Mouse (Mus musculus): ENCODE data around the gene Gm3424.
"Not testable (repeated sequence)": the region's sequence is repeated elsewhere in the genome, so short reads cannot be mapped to it uniquely, and the experiment has no call there.

Gene Gm3424

DNA sequence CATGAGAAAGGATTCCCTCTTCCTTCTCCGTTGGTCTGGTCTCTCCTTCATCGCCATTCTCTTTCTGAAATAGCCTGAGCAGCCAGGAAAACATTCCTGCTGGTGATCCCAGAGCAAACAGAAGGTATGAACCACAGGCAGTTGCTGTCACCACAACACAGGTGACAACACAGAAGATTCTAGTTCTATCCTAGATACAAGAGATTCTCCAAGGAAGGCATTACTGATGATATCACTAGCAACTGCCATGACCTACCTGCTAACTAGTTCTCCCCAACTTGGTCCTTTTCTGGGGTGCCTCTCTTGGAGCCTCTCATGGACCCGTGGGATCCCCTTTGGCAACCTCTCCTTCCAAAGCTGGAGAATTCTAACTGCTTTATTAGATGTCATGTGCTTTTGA is at the start of gene Gm3424:
Gene Gm3424, minus strand, starts transcription at position 101 of the 400 bp plus-strand sequence.
- DNase-seq: not testable (repeated sequence)

DNA sequence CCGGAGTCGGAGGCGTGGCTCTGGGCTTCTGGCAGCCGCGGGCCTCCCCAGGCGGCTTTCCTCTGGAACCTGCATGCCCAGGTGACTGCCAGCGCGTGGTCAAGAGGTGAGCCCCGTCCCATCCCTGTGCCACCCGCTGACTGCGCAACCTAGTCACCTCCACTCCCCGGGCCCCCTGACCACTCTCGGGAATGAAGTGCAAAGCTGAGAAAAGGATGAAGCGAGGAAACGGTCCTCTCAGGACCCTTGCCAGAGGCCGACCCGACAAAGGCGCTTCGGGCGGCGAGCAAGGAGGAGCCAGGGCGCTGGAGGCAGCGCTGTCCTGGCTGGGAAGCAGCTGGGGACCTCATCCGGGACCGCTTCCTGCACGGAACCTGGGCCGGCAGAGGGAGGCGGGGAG is 49.7 kb upstream of the Gm3424 start:
- not testable (repeated sequence) for DNase-seq

DNA sequence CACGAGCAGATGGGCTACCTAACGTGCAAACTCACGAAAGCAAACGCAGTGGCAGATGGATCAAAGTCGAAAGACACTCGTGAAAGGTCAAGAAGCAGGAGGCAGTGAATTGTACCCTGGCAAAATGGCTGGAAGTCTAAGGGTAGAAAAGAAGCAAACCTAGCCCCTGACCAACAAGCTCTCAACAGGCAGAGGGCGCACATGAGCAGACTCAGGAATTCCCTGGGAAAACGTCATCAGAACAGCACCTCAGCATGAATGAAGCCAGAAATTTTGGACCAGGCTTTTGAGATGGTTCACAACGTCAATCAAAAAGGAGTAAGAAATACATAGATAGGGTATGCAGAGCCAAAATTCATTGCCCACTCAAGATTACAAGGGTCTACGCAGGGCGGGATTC is 49.0 kb upstream of the Gm3424 start:
- not testable (repeated sequence) for DNase-seq

DNA sequence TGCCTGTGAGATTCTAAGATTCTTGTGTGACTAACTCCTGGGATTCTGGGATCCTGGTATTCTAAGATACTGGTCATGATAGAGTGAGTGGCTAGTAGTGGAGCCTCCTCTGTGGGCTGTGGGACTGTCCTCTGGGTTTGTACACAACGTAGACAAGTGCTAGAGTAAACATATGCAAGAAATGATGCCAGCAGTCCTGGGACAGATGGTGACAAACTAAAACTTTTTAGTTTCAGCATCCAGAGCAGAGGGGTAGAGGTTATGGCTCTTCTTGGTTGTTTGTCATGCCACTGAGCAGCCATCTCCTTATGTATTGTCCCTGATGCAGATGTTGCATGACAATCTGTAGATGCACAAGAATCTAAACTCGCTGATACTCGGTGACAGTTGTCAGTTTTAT is 25.8 kb upstream of the Gm3424 start:
- DNase-seq: not testable (repeated sequence)

DNA sequence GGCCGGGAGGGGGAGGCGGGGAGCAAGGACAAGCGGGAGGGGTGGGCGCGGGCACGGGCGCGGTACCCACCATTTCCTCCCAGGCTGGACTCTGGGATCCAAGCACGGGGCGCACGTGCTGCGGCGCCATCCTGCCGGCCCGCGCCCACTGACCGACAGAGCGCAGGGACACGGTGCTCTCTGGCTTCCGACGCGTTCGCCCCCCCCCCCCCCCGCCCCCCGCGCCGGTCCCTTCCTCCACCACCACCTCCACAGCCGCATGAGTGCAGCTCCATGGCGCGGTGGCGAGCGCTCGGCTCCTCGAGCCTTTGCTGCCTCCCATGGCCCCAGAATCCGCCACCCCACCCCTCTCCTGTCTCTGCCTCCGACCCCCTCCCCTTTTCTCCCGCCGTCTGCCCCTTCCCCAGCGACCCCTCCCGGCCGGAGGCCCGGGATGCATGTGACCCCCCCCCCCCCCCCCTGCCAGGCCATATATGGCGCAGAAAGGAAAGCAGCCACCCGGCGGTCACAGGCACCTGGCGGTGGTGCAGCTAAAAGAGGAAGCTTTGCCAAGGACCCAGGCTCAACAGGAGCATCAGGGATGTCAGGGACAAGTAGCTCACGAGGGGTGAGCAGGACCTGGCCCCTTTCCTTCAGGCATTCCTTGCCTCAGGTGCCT is 17.3 kb downstream of the Gm3424 start:
- DNase-seq: not testable (repeated sequence)

DNA sequence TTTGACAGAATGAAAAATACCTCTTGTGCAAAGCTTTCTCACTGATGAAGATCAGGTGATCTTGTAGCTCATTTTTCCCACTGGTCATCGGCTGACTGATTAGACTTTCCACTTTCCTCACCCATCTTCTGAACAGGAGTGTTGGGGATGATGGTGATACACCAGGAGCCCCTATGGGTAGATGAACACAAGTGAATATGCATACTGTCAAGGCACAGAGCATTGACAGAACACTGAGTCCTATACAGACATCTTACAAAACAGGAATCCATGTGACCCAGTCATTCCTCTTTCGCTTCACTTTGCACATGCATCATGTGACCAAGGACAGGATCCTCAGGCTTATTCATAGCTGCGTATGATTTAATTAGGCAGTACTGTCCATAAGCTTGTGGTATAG is 22.2 kb downstream of the Gm3424 start, which contains the start of gene Gm3383:
Gene Gm3383, minus strand, starts transcription at position 101 of the 400 bp plus-strand sequence.
- not testable (repeated sequence) for DNase-seq
